Mouse (Mus musculus) MEL (cell line): ENCODE measurements around the gene Col4a2. TPM values are rescaled to one million over a fixed set of nuclear protein-coding genes. Genes with fewer than 3 reads are reported as not detected.

Source experiments
- DNase-seq: peaks from one replicate; pipeline ENCODE4 v3.0.0; 2011; ENCODE audit warnings: low read depth, low spot score
- H3K27ac ChIP-seq: 2 replicates; pipeline ENCODE4 v1.5.1; 2012; ENCODE audit warnings: low read depth, mild to moderate bottlenecking, control low read depth, low read length, moderate library complexity; ENCODE audit not compliant: control insufficient read depth
- H3K27me3 ChIP-seq, 2 experiments: fragments of 150-350 bp in 1 of 2; sonication (generic) in 1 of 2; 2 replicates each; pipeline ENCODE4 v1.6.1; 2012; ENCODE audit warnings: low read length in 2 of 2, mild to moderate bottlenecking in 2 of 2, improper control_type of control experiment in 1 of 2, moderate library complexity in 1 of 2; ENCODE audit not compliant: insufficient read depth in 2 of 2, control insufficient read depth in 1 of 2
- H3K36me3 ChIP-seq, 2 experiments: 2 replicates each; pipeline ENCODE4 v1.6.1; 2012 to 2014; ENCODE audit warnings: low read length in 2 of 2, improper control_type of control experiment in 1 of 2, inconsistent platforms in 1 of 2, mild to moderate bottlenecking in 1 of 2; ENCODE audit not compliant: insufficient read depth in 2 of 2, control insufficient read depth in 1 of 2
- H3K4me1 ChIP-seq, 2 experiments: fragments of 150-350 bp in 1 of 2; sonication (generic) in 1 of 2; 2 replicates each; pipeline ENCODE4 v1.6.1; 2012; ENCODE audit warnings: low read length in 2 of 2, improper control_type of control experiment in 1 of 2, mild to moderate bottlenecking in 1 of 2; ENCODE audit not compliant: insufficient read depth in 2 of 2, control insufficient read depth in 1 of 2
- H3K4me3 ChIP-seq, 2 experiments: fragments of 150-350 bp in 1 of 2; sonication (generic) in 1 of 2; 2 replicates each; pipeline ENCODE4 v1.5.1; 2012; ENCODE audit warnings: low read depth in 2 of 2, low read length in 2 of 2, mild to moderate bottlenecking in 2 of 2, moderate library complexity in 2 of 2, control low read depth in 1 of 2, improper control_type of control experiment in 1 of 2; ENCODE audit not compliant: control insufficient read depth in 1 of 2, insufficient read depth in 1 of 2
- H3K79me2 ChIP-seq: 2 replicates; pipeline ENCODE4 v1.6.1; 2012; ENCODE audit warnings: mild to moderate bottlenecking, low read length, moderate library complexity; ENCODE audit not compliant: control insufficient read depth, poor library complexity, insufficient read depth
- H3K9ac ChIP-seq: 2 replicates; pipeline ENCODE4 v1.6.1; 2012; ENCODE audit warnings: low read depth, mild to moderate bottlenecking, control low read depth, low read length, moderate library complexity; ENCODE audit not compliant: control insufficient read depth, poor library complexity, severe bottlenecking
- H3K9me3 ChIP-seq: fragments of 150-350 bp; sonication (generic); replicated peaks from 2 replicates; pipeline ENCODE4 v1.6.1; 2012; ENCODE audit warnings: mild to moderate bottlenecking, low read length, improper control_type of control experiment, moderate library complexity; ENCODE audit not compliant: insufficient read depth
- BHLHE40 ChIP-seq: IDR thresholded peaks from 2 replicates; pipeline ENCODE4 v1.6.1; 2012; ENCODE audit warnings: low read depth, mild to moderate bottlenecking, inconsistent platforms, low read length, improper control_type of control experiment, borderline replicate concordance
- CHD1 ChIP-seq: IDR thresholded peaks from 2 replicates; pipeline ENCODE4 v1.6.1; 2012; ENCODE audit warnings: low read depth, mild to moderate bottlenecking, inconsistent platforms, low read length, improper control_type of control experiment
- CHD2 ChIP-seq: IDR thresholded peaks from 2 replicates; pipeline ENCODE4 v1.6.1; 2011; ENCODE audit warnings: low read length, improper control_type of control experiment
- CTCF ChIP-seq, 3 experiments: IDR thresholded peaks in 2 of 3; conservative IDR thresholded peaks in 1 of 3; 2 replicates each; pipeline ENCODE4 v1.5.1; 2011 to 2012; ENCODE audit warnings: low read length in 3 of 3, low read depth in 2 of 3, mild to moderate bottlenecking in 2 of 3, improper control_type of control experiment in 1 of 3, inconsistent platforms in 1 of 3, mixed read lengths in 1 of 3, moderate library complexity in 1 of 3; ENCODE audit not compliant: control insufficient read depth in 1 of 3, insufficient read depth in 1 of 3, poor library complexity in 1 of 3, severe bottlenecking in 1 of 3
- JUND ChIP-seq: IDR thresholded peaks from 2 replicates; pipeline ENCODE4 v1.6.1; 2011; ENCODE audit warnings: low read depth, mild to moderate bottlenecking, improper control_type of control experiment, low read length
- MAZ ChIP-seq: IDR thresholded peaks from 2 replicates; pipeline ENCODE4 v1.6.1; 2012; ENCODE audit warnings: low read depth, mild to moderate bottlenecking, inconsistent platforms, low read length, improper control_type of control experiment
- MEF2A ChIP-seq: IDR thresholded peaks from 2 replicates; pipeline ENCODE4 v1.6.1; 2014; ENCODE audit warnings: low read depth, mild to moderate bottlenecking, inconsistent platforms, low read length, improper control_type of control experiment; ENCODE audit not compliant: poor library complexity, insufficient replicate concordance, severe bottlenecking; ENCODE audit errors: extremely low read depth
- POLR2A ChIP-seq, 2 experiments: IDR thresholded peaks; 2 replicates each; pipeline ENCODE4 v1.6.1; 2011 to 2012; ENCODE audit warnings: low read length in 2 of 2, mild to moderate bottlenecking in 2 of 2, control low read depth in 1 of 2, improper control_type of control experiment in 1 of 2, low read depth in 1 of 2, moderate library complexity in 1 of 2; ENCODE audit not compliant: control insufficient read depth in 1 of 2, insufficient read depth in 1 of 2, poor library complexity in 1 of 2
- POLR2AphosphoS5 ChIP-seq: IDR thresholded peaks from 2 replicates; pipeline ENCODE4 v1.6.1; 2012; ENCODE audit warnings: low read depth, borderline replicate concordance, mild to moderate bottlenecking, inconsistent platforms, low read length, moderate library complexity, mixed read lengths
- RAD21 ChIP-seq: IDR thresholded peaks from 2 replicates; pipeline ENCODE4 v1.6.1; 2011; ENCODE audit warnings: mild to moderate bottlenecking, low read depth, low read length, improper control_type of control experiment
- SMC3 ChIP-seq: IDR thresholded peaks from 2 replicates; pipeline ENCODE4 v1.6.1; 2011; ENCODE audit warnings: low read depth, low read length, improper control_type of control experiment
- USF1 ChIP-seq: IDR thresholded peaks from 2 replicates; pipeline ENCODE4 v1.6.1; 2014; ENCODE audit warnings: low read depth, mild to moderate bottlenecking, inconsistent platforms, low read length, improper control_type of control experiment, moderate library complexity
- USF2 ChIP-seq, 2 experiments: IDR thresholded peaks; 2 replicates each; pipeline ENCODE4 v1.6.1; 2011 to 2012; ENCODE audit warnings: improper control_type of control experiment in 2 of 2, low read length in 2 of 2, borderline replicate concordance in 1 of 2, inconsistent platforms in 1 of 2, low read depth in 1 of 2, mild to moderate bottlenecking in 1 of 2; ENCODE audit not compliant: insufficient read depth in 1 of 2
- ZC3H11A ChIP-seq: IDR thresholded peaks from 2 replicates; pipeline ENCODE4 v1.6.1; 2012; ENCODE audit warnings: low read depth, mild to moderate bottlenecking, inconsistent platforms, low read length, improper control_type of control experiment
- ZKSCAN1 ChIP-seq: IDR thresholded peaks from 2 replicates; pipeline ENCODE4 v1.6.1; 2012; ENCODE audit warnings: low read depth, mild to moderate bottlenecking, inconsistent platforms, low read length, improper control_type of control experiment, moderate library complexity
- ZMIZ1 ChIP-seq: IDR thresholded peaks from 2 replicates; pipeline ENCODE4 v1.6.1; 2012; ENCODE audit warnings: low read depth, mild to moderate bottlenecking, inconsistent platforms, low read length, improper control_type of control experiment, moderate library complexity
- polyA plus RNA-seq, 2 experiments: library from polyadenylated mRNA; stranded (reverse) in 1 of 2; unstranded in 1 of 2; fragments of >175 nt in 1 of 2; fragments of >200 nt in 1 of 2; gene quantifications; 2 replicates each; pipeline versions ENCODE4 v1.2.1 to v1.2.4; 2012; ENCODE audit warnings: low replicate concordance in 2 of 2, low read depth in 1 of 2; ENCODE audit not compliant: insufficient read length in 2 of 2, insufficient read depth in 1 of 2, missing spikeins in 1 of 2
- total RNA-seq: library from RNA; depleted of rRNA; stranded (reverse); fragments of 300-350 nt; gene quantifications from 2 replicates; pipeline ENCODE4 v1.2.3, GENCODE M21; 2012

The Col4a2 gene
- total and polyA plus RNA-seq, 3 experiments = 0.04 to 0.81 TPM; not detected in 1

- Histone ChIP-seq H3K79me2 (no peaks in the 10 kb centered on the region), H3K4me1 (no peaks in the 10 kb centered on the region), H3K9ac (no peak overlapping the region), H3K27me3 (no peaks in the 10 kb centered on the region; a peak in 1 of 4 replicates), H3K9me3 (no peaks in the 10 kb centered on the region), H3K4me3 (no peak overlapping the region), H3K36me3 (no peaks in the 10 kb centered on the region), H3K27ac (no peak overlapping the region)
- no peak for DNase-seq
- no peak for TF ChIP-seq POLR2AphosphoS5
- no peak for TF ChIP-seq MEF2A
- TF ChIP-seq USF1 = no peak
- no peak for TF ChIP-seq MAZ
- TF ChIP-seq POLR2A (IDR thresholded peaks at IDR 0.05; ENCODE audit: control insufficient read depth in 1 of 2, insufficient read depth in 1 of 2, low read depth in 1 of 2, low read length in 2 of 2, poor library complexity in 1 of 2) = no peak
- TF ChIP-seq BHLHE40 = no peak
Observed at GRCm38 (mm10) chr8:11387282-11387681, 74.7 kb downstream of the Col4a2 start.

- Histone ChIP-seq H3K4me3 (no peak overlapping the region), H3K79me2 (no peaks in the 10 kb centered on the region), H3K4me1 (peaks cover 0 to 8% of the 10 kb centered on the region in 2 experiments; a peak in 2 of 4 replicates), H3K27ac (no peak overlapping the region), H3K27me3 (no peaks in the 10 kb centered on the region; a peak in 1 of 4 replicates), H3K36me3 (peaks cover 0 to 2% of the 10 kb centered on the region in 2 experiments; a peak in 1 of 4 replicates), H3K9me3 (no peaks in the 10 kb centered on the region), H3K9ac (no peak overlapping the region)
- TF ChIP-seq ZMIZ1 (no peak), USF2 (IDR thresholded peaks at IDR 0.05; ENCODE audit: borderline replicate concordance in 1 of 2, insufficient read depth in 1 of 2, low read depth in 1 of 2, low read length in 2 of 2) (no peak), USF1 (no peak), ZC3H11A (no peak), ZKSCAN1 (no peak), MEF2A (no peak), CHD2 (no peak)
- DNase-seq = no peak
Observed at GRCm38 (mm10) chr8:11389275-11390050, 76.9 kb downstream of the Col4a2 start.

GRCm38 (mm10) chr8:11392739-11393138, 80.1 kb downstream of the Col4a2 start:
- TF ChIP-seq MEF2A = no peak
- TF ChIP-seq CHD1 = no peak
- TF ChIP-seq JUND = no peak
- TF ChIP-seq SMC3 = peak; percentile 79
- TF ChIP-seq ZC3H11A = peak; percentile 45
- peak; percentile 68 for TF ChIP-seq RAD21
- TF ChIP-seq USF1 = peak; percentile 70
- TF ChIP-seq MAZ = no peak
- peak; percentile 75 to 91 (median 75) for TF ChIP-seq CTCF (IDR thresholded peaks at IDR 0.05 in 2 of 3, conservative IDR thresholded peaks at IDR 0.05 in 1 of 3; ENCODE audit: control insufficient read depth in 1 of 3, insufficient read depth in 1 of 3, low read depth in 2 of 3, low read length in 3 of 3, poor library complexity in 1 of 3, severe bottlenecking in 1 of 3)
- no peaks in the 10 kb centered on the region for H3K79me2 ChIP-seq
- H3K9me3 ChIP-seq = no peaks in the 10 kb centered on the region
- H3K4me1 ChIP-seq = peaks cover 0 to 8% of the 10 kb centered on the region in 2 experiments; a peak in 2 of 4 replicates
- DNase-seq = peak; percentile 50
- no peak overlapping the region for H3K4me3 ChIP-seq
- peaks cover 0 to 1% of the 10 kb centered on the region in 2 experiments; a peak in 1 of 4 replicates for H3K27me3 ChIP-seq
- no peak overlapping the region for H3K9ac ChIP-seq
- H3K36me3 ChIP-seq = peaks cover 0 to 2% of the 10 kb centered on the region in 2 experiments; a peak in 1 of 4 replicates
- no peak overlapping the region for H3K27ac ChIP-seq
